In genomic region chr8:103808580-103808979, GRCm38 (mm10) we compare ENCODE assay signal across 10 mouse cellular contexts.
DNase-seq lines count a peak whose midpoint lies in the region; ATAC-seq lines count a peak whose summit lies in the region.
"Had no signal": no experiment of that assay in that cellular context is flagged by ENCODE, and none has a peak within 500 bp of the region (broad histone marks: within the 10 kb centered on the region; RNA-seq: fewer than 3 reads in every experiment).

No protein-coding gene starts in this region.

- H3K9ac ChIP-seq in heart, embryonic 13.5 days: no peak overlapping the region
- H3K9ac ChIP-seq in kidney, embryonic 15.5 days: no peak overlapping the region
- H3K9ac ChIP-seq in midbrain, embryonic 15.5 days: no peak overlapping the region
- H3K9ac ChIP-seq: liver, embryonic 15.5 days; neural tube, embryonic 15.5 days had no signal

- no peak overlapping the region for H3K4me3 ChIP-seq in heart, embryonic 10.5 days
- H3K4me3 ChIP-seq in heart, embryonic 13.5 days: no peak overlapping the region
- H3K4me3 ChIP-seq in kidney, embryonic 15.5 days (replicated peaks): no peak overlapping the region
- no peak overlapping the region for H3K4me3 ChIP-seq in midbrain, embryonic 15.5 days
- H3K4me3 ChIP-seq: liver, embryonic 15.5 days; neural tube, embryonic 15.5 days had no signal

- no peak overlapping the region for H3K4me2 ChIP-seq in heart, embryonic 13.5 days
- no peak overlapping the region for H3K4me2 ChIP-seq in kidney, embryonic 15.5 days
- H3K4me2 ChIP-seq in midbrain, embryonic 15.5 days: no peak overlapping the region
- H3K4me2 ChIP-seq: liver, embryonic 15.5 days; neural tube, embryonic 15.5 days had no signal

- H3K9me3 ChIP-seq in heart, embryonic 10.5 days: no peaks in the 10 kb centered on the region
- peaks cover 5% of the 10 kb centered on the region; the same call in 1 of the 2 replicates for H3K9me3 ChIP-seq in heart, embryonic 13.5 days
- H3K9me3 ChIP-seq in kidney, embryonic 15.5 days (replicated peaks): no peaks in the 10 kb centered on the region
- H3K9me3 ChIP-seq in midbrain, embryonic 15.5 days: no peaks in the 10 kb centered on the region
- H3K9me3 ChIP-seq: liver, embryonic 15.5 days; neural tube, embryonic 15.5 days had no signal

- no peak for ATAC-seq in heart, embryonic 13.5 days (ENCODE audit: extremely low read depth, insufficient number of reproducible peaks, low FRiP score, low TSS enrichment)
- peak; percentile 91 for ATAC-seq in kidney, embryonic 15.5 days (replicated peaks; ENCODE audit: low FRiP score)
- no peak for ATAC-seq in midbrain, embryonic 15.5 days (replicated peaks)
- ATAC-seq in erythroblast, adult 5-6 weeks (replicated peaks; ENCODE audit: low FRiP score, poor library complexity, severe bottlenecking): no peak

- WGBS in heart, embryonic 10.5 days: 66% methylated on average over 8 of the region's 8 CpGs
- 61% methylated on average over 8 of the region's 8 CpGs for WGBS in heart, embryonic 13.5 days
- 25% methylated on average over 8 of the region's 8 CpGs for WGBS in kidney, embryonic 15.5 days
- 49% methylated on average over 8 of the region's 8 CpGs for WGBS in midbrain, embryonic 15.5 days

- H3K27me3 ChIP-seq in heart, embryonic 10.5 days (ENCODE audit: insufficient read depth, poor library complexity, severe bottlenecking): no peaks in the 10 kb centered on the region
- H3K27me3 ChIP-seq in heart, embryonic 13.5 days (replicated peaks): no peaks in the 10 kb centered on the region
- H3K27me3 ChIP-seq in kidney, embryonic 15.5 days: no peaks in the 10 kb centered on the region
- no peaks in the 10 kb centered on the region for H3K27me3 ChIP-seq in midbrain, embryonic 15.5 days (replicated peaks)
- H3K27me3 ChIP-seq: liver, embryonic 15.5 days; neural tube, embryonic 15.5 days had no signal

- peak; percentile 58 to 80 for DNase-seq in heart, adult 18-20 months
- no peak for DNase-seq in heart, embryonic 10.5 days (ENCODE audit: low spot score)
- DNase-seq in lung, postnatal 36 days: peak; percentile 85
- DNase-seq in right cerebral cortex, postnatal 4 days: no peak

- no peak overlapping the region for H3K27ac ChIP-seq in heart, embryonic 10.5 days
- 0 out of 2 replicates have a peak overlapping the region, but pooled peaks have one; percentile 40 for H3K27ac ChIP-seq in heart, embryonic 13.5 days (replicated peaks)
- peak overlapping the region; percentile 89 for H3K27ac ChIP-seq in kidney, embryonic 15.5 days
- no peak overlapping the region for H3K27ac ChIP-seq in midbrain, embryonic 15.5 days
- H3K27ac ChIP-seq: liver, embryonic 15.5 days; neural tube, embryonic 15.5 days had no signal

- H3K4me1 ChIP-seq in heart, embryonic 10.5 days: 0 out of 2 replicates have a peak, but pooled peaks cover 3% of the 10 kb centered on the region
- no peaks in the 10 kb centered on the region for H3K4me1 ChIP-seq in heart, embryonic 13.5 days
- peaks cover 26% of the 10 kb centered on the region for H3K4me1 ChIP-seq in kidney, embryonic 15.5 days
- H3K4me1 ChIP-seq in midbrain, embryonic 15.5 days: no peaks in the 10 kb centered on the region
- H3K4me1 ChIP-seq: liver, embryonic 15.5 days had no signal

- H3K36me3 ChIP-seq in heart, embryonic 10.5 days: no peaks in the 10 kb centered on the region
- H3K36me3 ChIP-seq in heart, embryonic 13.5 days: no peaks in the 10 kb centered on the region
- no peaks in the 10 kb centered on the region for H3K36me3 ChIP-seq in kidney, embryonic 15.5 days
- no peaks in the 10 kb centered on the region for H3K36me3 ChIP-seq in midbrain, embryonic 15.5 days (replicated peaks)
- H3K36me3 ChIP-seq: liver, embryonic 15.5 days; neural tube, embryonic 15.5 days had no signal

Comparison
In these comparisons a context has a peak if more than half of its experiments do, and no peak if none do; other contexts are left out.
1. DNase-seq: peak in heart, adult 18-20 months (2 of 2) and lung, postnatal 36 days (single experiment); none in heart, embryonic 10.5 days (single experiment) and right cerebral cortex, postnatal 4 days (single experiment).
2. H3K27ac ChIP-seq: peak in heart, embryonic 13.5 days (single experiment) and kidney, embryonic 15.5 days (single experiment); none in heart, embryonic 10.5 days (single experiment) and midbrain, embryonic 15.5 days (single experiment).